ENCODE assay signal across 29 mouse cellular contexts in the genomic region with DNA sequence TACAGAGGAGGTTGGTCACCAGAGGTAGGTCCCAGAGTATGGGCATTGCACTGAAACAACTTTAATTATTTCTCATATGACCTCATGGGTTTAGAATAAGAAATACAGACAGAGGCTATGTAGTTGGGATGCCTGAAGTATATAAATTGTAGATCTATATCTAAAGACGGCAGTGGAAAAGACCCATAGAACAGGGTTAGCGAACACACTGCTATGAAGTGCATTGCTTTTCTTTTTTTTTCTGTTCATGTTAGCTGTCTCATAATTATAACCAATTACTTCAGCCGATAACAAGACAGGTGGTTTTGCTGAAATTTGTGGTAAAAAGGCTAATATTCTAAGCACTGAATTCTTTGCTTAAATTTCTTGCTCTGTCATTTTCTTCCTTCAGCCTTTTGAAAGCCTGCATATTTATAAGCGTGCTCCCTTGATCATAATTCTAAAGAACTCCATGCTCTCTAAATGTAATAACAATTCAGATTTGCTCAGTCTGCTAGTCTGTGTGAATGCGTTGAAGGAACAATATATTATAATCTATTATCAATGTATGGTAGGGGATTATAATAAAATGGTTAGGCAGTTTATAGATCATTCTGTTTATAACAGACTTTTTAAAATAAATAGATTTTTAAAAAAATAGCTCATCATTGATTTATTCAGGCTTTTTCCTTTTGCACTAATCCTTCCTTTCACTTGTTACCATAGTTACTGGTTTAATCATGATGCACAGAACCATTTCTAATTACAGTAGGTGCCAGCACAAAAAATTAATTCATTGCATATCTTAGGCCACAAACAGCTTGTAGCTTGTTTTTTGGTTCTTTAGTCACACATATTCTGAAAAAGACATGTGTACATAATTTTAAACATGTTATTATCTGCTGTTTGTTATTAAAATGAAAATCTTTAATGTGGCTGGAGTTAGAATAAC. TPM values are rescaled to one million over a fixed set of nuclear protein-coding genes. Genes with fewer than 3 reads are reported as not detected.
DNase-seq lines count a peak whose midpoint lies in the region; ATAC-seq and TF ChIP-seq lines count a peak whose summit lies in the region.
"Had no signal": no experiment of that assay in that cellular context is flagged by ENCODE, and none has a peak within 500 bp of the region (broad histone marks: within the 10 kb centered on the region; RNA-seq: fewer than 3 reads in every experiment).

No protein-coding gene starts in this region.

- TF ChIP-seq CTCF in left cerebral cortex, adult 2 months (IDR thresholded peaks at IDR 0.05), result no peak

- no peak overlapping the region for H3K4me3 ChIP-seq in forebrain, embryonic 12.5 days (replicated peaks)
- H3K4me3 ChIP-seq in forebrain, embryonic 10.5 days, result no peak overlapping the region
- no peak overlapping the region for H3K4me3 ChIP-seq in left cerebral cortex, adult 2 months
- no peak overlapping the region for H3K4me3 ChIP-seq in forebrain, embryonic 15.5 days
- H3K4me3 ChIP-seq in midbrain, embryonic 16.5 days (ENCODE audit: low read depth, low read length), result no peak overlapping the region
- H3K4me3 ChIP-seq: embryonic facial prominence, embryonic 13.5 days; hindbrain, embryonic 10.5 days; intestine, embryonic 15.5 days; limb, embryonic 12.5 days; liver, embryonic 15.5 days; neural tube, embryonic 13.5 days had no signal

- intact Hi-C loops in left cerebral cortex, adult 2 months (cut with DNase I), result no loop called here
- intact Hi-C loops in left cerebral cortex, postnatal 36 days (cut with DNase I), result loop anchor here (10.0 kb wide), 1 partner anchor 119 kb away; the partner anchor contains the start of gene Gpm6a

- DNase-seq in forebrain, embryonic 10.5 days (ENCODE audit: extremely low spot score, low spot score), result no peak
- no peak for DNase-seq in left cerebral cortex, adult 2 months (ENCODE audit: extremely low spot score in 1 of 2, low spot score in 2 of 2)
- no peak for DNase-seq in left cerebral cortex, postnatal 36 days (ENCODE audit: low spot score in 2 of 2)
- DNase-seq in spleen, postnatal 10 days (ENCODE audit: low spot score in 2 of 2), result no peak
- DNase-seq in kidney, postnatal 36 days, result no peak
- DNase-seq: adrenal gland, adult 2 months; adrenal gland, postnatal 36 days; cerebellum, adult 11-12 months; cerebellum, adult 9-11 months; gastrocnemius, postnatal 10 days; heart, postnatal 14 days; kidney, adult 2 months; kidney, postnatal 10 days; lung, embryonic 14.5 days; lung, postnatal 14 days had no signal

- no peak overlapping the region for H3K4me2 ChIP-seq in forebrain, embryonic 12.5 days
- 0 out of 2 replicates have a peak overlapping the region, but pooled peaks have one; percentile 8 for H3K4me2 ChIP-seq in forebrain, embryonic 15.5 days (replicated peaks)
- H3K4me2 ChIP-seq in midbrain, embryonic 16.5 days (ENCODE audit: low read length), result no peak overlapping the region
- H3K4me2 ChIP-seq: embryonic facial prominence, embryonic 13.5 days; intestine, embryonic 15.5 days; limb, embryonic 12.5 days; liver, embryonic 15.5 days; lung, embryonic 14.5 days; neural tube, embryonic 13.5 days had no signal

- 0 out of 2 replicates have a peak, but pooled peaks have one; percentile 51 for ATAC-seq in forebrain, embryonic 12.5 days (ENCODE audit: low FRiP score)
- peak; percentile 81 for ATAC-seq in forebrain, embryonic 15.5 days (replicated peaks)
- ATAC-seq in midbrain, embryonic 16.5 days, result peak; percentile 89
- ATAC-seq: activated CD4-positive, CD25-positive, alpha-beta regulatory T cell, adult 4 months; hindbrain, postnatal 0 days; intestine, embryonic 15.5 days had no signal

- H3K36me3 ChIP-seq in forebrain, embryonic 12.5 days (replicated peaks), result no peaks in the 10 kb centered on the region
- no peaks in the 10 kb centered on the region for H3K36me3 ChIP-seq in forebrain, embryonic 10.5 days (replicated peaks)
- no peaks in the 10 kb centered on the region for H3K36me3 ChIP-seq in forebrain, embryonic 15.5 days
- H3K36me3 ChIP-seq in midbrain, embryonic 16.5 days (ENCODE audit: control insufficient read depth, insufficient read depth, low read length), result no peaks in the 10 kb centered on the region
- H3K36me3 ChIP-seq: embryonic facial prominence, embryonic 13.5 days; hindbrain, embryonic 10.5 days; intestine, embryonic 15.5 days; limb, embryonic 12.5 days; liver, embryonic 15.5 days; neural tube, embryonic 13.5 days had no signal

- H3K9ac ChIP-seq in forebrain, embryonic 12.5 days, result no peak overlapping the region
- no peak overlapping the region for H3K9ac ChIP-seq in forebrain, embryonic 15.5 days (replicated peaks)
- H3K9ac ChIP-seq in midbrain, embryonic 16.5 days (ENCODE audit: low read depth, low read length), result no peak overlapping the region
- H3K9ac ChIP-seq: embryonic facial prominence, embryonic 13.5 days; intestine, embryonic 15.5 days; limb, embryonic 12.5 days; liver, embryonic 15.5 days; lung, embryonic 14.5 days; neural tube, embryonic 13.5 days had no signal

- WGBS in forebrain, embryonic 12.5 days, result 70% methylated on average over 5 of the region's 5 CpGs
- 91% methylated on average over 5 of the region's 5 CpGs for WGBS in forebrain, embryonic 10.5 days
- WGBS in forebrain, embryonic 15.5 days, result 41% methylated on average over 5 of the region's 5 CpGs
- 38% methylated on average over 5 of the region's 5 CpGs for WGBS in midbrain, embryonic 16.5 days

- 0 out of 2 replicates have a peak overlapping the region, but pooled peaks have one; percentile 42 for H3K27ac ChIP-seq in forebrain, embryonic 12.5 days
- H3K27ac ChIP-seq in forebrain, embryonic 10.5 days, result no peak overlapping the region
- H3K27ac ChIP-seq in left cerebral cortex, adult 2 months, result peak overlapping the region; percentile 33
- H3K27ac ChIP-seq in forebrain, embryonic 15.5 days (replicated peaks), result peak overlapping the region; percentile 84
- H3K27ac ChIP-seq in midbrain, embryonic 16.5 days (ENCODE audit: low read length), result peak overlapping the region; percentile 79
- H3K27ac ChIP-seq: embryonic facial prominence, embryonic 13.5 days; hindbrain, embryonic 10.5 days; hindbrain, postnatal 0 days; intestine, embryonic 15.5 days; limb, embryonic 12.5 days; liver, embryonic 15.5 days; neural tube, embryonic 13.5 days had no signal

- no peaks in the 10 kb centered on the region for H3K9me3 ChIP-seq in forebrain, embryonic 12.5 days
- no peaks in the 10 kb centered on the region for H3K9me3 ChIP-seq in forebrain, embryonic 10.5 days
- H3K9me3 ChIP-seq in forebrain, embryonic 15.5 days, result no peaks in the 10 kb centered on the region
- no peaks in the 10 kb centered on the region for H3K9me3 ChIP-seq in midbrain, embryonic 16.5 days (replicated peaks; ENCODE audit: control insufficient read depth, low read length, poor library complexity, severe bottlenecking)
- H3K9me3 ChIP-seq: embryonic facial prominence, embryonic 13.5 days; hindbrain, embryonic 10.5 days; intestine, embryonic 15.5 days; limb, embryonic 12.5 days; liver, embryonic 15.5 days; neural tube, embryonic 13.5 days had no signal

- no peaks in the 10 kb centered on the region for H3K27me3 ChIP-seq in forebrain, embryonic 12.5 days
- H3K27me3 ChIP-seq in forebrain, embryonic 10.5 days (ENCODE audit: poor library complexity, severe bottlenecking), result no peaks in the 10 kb centered on the region
- H3K27me3 ChIP-seq in forebrain, embryonic 15.5 days, result no peaks in the 10 kb centered on the region
- H3K27me3 ChIP-seq in midbrain, embryonic 16.5 days (ENCODE audit: control insufficient read depth, insufficient read depth, low read depth, low read length), result no peaks in the 10 kb centered on the region
- H3K27me3 ChIP-seq: CH12.LX; embryonic facial prominence, embryonic 13.5 days; intestine, embryonic 15.5 days; limb, embryonic 12.5 days; liver, embryonic 15.5 days; neural tube, embryonic 13.5 days had no signal

- H3K4me1 ChIP-seq in forebrain, embryonic 12.5 days, result peaks cover 7% of the 10 kb centered on the region; the same call in 1 of the 2 replicates
- H3K4me1 ChIP-seq in forebrain, embryonic 10.5 days, result no peaks in the 10 kb centered on the region
- peaks cover 12% of the 10 kb centered on the region for H3K4me1 ChIP-seq in forebrain, embryonic 15.5 days
- H3K4me1 ChIP-seq in midbrain, embryonic 16.5 days (ENCODE audit: control insufficient read depth, insufficient read depth, low read length), result peaks cover 8% of the 10 kb centered on the region; the same call in 1 of the 2 replicates
- H3K4me1 ChIP-seq: embryonic facial prominence, embryonic 13.5 days; hindbrain, embryonic 10.5 days; intestine, embryonic 15.5 days; limb, embryonic 12.5 days; liver, embryonic 15.5 days; neural tube, embryonic 13.5 days had no signal

RNA-seq across cellular contexts. Expression of gene Wdr17, which starts 50.7 kb away (rescaled TPM):
- 6.8 and 7.2 TPM in 2 replicates for polyA plus RNA-seq in forebrain, embryonic 12.5 days (2016; fragmentation: Nextera tagmentation; extraction: Ambion mirVana)
- polyA plus RNA-seq in forebrain, embryonic 10.5 days (2016; fragmentation: Nextera tagmentation; extraction: Ambion mirVana), result 3.3 and 4.7 TPM in 2 replicates
- 10 to 100 TPM; 40.9 to 44.5 TPM for total RNA-seq in left cerebral cortex, adult 2 months (2021)
- total RNA-seq in left cerebral cortex, postnatal 36 days (2021), result 10 to 100 TPM; 39.0 to 45.1 TPM
- 14.9 and 16.4 TPM in 2 replicates for polyA plus RNA-seq in forebrain, embryonic 15.5 days (2015; fragmentation: Nextera tagmentation; extraction: Ambion mirVana)
- polyA plus RNA-seq in midbrain, embryonic 16.5 days (2015; fragmentation: Nextera tagmentation; extraction: Ambion mirVana), result 19.4 and 22.3 TPM in 2 replicates
- total RNA-seq: heart, postnatal 14 days; liver, adult 2 months had no signal
- polyA plus RNA-seq: adrenal gland, adult 2 months; C2C12; liver, adult 2 months; liver, embryonic 15.5 days had no signal
